Mouse (Mus musculus): ENCODE results near the gene 1700014D04Rik.
"Not testable (repeated sequence)": the region's sequence is repeated elsewhere in the genome, so short reads cannot be mapped to it uniquely, and the experiment has no call there.

Gene 1700014D04Rik

DNA sequence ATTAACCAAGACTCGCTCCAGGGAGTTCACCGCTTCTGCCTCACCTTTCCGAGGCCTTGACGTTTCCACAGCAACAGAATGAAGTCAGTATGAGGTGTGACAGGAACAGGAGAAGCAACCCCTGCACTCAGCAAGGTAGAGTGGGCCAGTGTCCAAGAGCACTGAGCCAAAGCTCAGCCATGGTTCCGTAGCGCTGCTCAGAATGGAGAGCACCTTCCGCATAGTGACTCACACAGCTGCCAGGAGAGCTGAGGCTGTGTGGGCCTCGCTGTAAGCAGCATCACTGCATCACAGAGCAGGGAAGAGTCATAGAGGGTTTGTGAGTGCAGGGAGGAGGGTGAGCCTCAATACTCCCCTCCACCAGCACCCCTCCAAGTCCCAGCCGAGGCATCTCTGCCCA lies at the start of gene 1700014D04Rik:
TSS of gene 1700014D04Rik (minus strand) at position 42 of the 400 bp plus-strand sequence.
- DNase-seq = no peak

GRCm38 (mm10) chr13:59795807-59796465 lies 49.4 kb upstream of the 1700014D04Rik start:
- no peak for DNase-seq

DNA sequence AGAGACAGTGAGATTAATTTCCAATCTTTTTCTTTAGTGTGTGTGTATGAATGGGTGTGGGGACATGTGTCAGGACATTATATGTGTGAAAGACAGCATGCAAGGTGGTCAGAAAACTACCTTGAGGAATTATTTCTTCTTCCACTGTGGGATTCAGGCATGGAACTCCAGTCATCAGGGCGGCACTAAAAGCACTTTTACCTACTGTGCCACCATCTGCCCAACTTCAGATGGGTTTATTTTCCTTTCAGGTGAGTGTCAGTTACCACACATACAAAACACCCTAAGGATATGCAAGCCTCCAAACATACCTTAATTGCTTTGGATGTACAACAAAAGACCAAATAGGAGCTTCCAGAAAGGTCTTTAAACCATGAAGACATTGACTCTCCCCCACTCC lies 48.2 kb upstream of the 1700014D04Rik start:
- no peak for DNase-seq

DNA sequence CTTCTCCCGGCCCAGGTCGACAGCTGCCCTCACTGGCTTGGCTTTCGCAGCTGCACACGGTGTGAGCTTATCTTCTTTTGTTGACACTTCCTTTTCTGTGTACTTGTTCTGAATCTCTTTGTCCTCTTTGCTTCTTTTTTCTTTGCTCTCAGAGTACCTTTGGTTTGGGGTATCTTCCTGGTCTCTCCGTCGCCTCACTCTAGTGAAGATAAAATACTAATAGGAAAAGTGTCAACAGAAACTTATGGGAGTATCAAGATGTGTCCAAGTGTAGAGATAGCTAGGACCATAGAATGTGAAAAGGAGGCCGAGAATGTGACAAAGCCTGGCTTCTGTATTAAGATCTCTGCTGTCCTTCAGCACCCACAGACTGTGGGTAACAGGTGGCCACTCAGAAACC lies 35.6 kb upstream of the 1700014D04Rik start, which contains the start of gene Gm49354:
TSS of gene Gm49354 (minus strand) at position 101 of the 400 bp plus-strand sequence.
- no peak for DNase-seq

DNA sequence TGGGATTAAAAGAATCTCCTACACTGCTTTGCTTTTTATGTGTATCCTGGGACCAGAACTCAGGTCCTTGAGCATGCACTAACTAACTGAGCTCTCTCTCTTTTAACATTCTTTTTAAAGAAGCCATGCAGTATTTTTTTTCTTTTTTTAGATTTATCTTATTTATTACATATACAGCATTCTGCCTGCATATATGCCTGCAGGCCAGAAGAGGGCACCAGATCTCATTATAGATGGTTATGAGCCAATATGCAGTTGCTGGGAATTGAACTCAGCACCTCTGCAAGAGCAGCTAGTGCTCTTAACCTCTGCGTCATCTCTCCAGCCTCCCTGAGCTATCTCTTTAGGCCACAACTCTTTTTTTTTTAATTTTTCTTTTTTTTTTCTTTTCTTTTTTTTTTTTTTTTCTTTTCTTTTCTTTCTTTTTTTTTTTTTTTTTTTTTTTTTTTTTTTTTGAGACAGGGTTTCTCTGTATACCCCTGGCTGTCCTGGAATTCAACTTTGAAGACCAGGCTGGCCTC lies 33.3 kb upstream of the 1700014D04Rik start:
- DNase-seq = not testable (repeated sequence)

GRCm38 (mm10) chr13:59779213-59779612 lies 32.7 kb upstream of the 1700014D04Rik start:
- no peak for DNase-seq

- no peak for DNase-seq
Observed at GRCm38 (mm10) chr13:59775168-59775567, 28.6 kb upstream of the 1700014D04Rik start.

DNA sequence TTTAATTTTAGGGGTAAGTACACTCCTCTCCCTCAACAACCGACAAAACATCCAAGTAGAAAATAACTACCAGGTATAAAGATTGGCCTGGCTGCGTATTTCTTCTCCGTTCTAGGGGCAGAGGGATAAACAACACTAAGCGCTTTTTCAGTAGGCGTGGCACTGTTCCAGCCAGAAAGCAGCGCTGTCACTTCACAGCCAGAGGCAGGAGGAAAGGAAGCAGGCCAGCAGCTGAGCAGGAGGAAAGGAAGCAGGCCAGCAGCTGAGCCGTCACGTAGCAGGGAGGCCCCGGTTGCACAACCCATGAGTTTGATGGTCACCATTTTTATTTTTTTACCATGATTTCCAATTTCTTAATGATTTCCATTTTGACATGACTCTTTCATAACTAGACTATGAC lies 24.7 kb upstream of the 1700014D04Rik start:
- DNase-seq = peak; percentile 36

- DNase-seq = no peak
Observed at GRCm38 (mm10) chr13:59770847-59771246, 24.3 kb upstream of the 1700014D04Rik start.

DNA sequence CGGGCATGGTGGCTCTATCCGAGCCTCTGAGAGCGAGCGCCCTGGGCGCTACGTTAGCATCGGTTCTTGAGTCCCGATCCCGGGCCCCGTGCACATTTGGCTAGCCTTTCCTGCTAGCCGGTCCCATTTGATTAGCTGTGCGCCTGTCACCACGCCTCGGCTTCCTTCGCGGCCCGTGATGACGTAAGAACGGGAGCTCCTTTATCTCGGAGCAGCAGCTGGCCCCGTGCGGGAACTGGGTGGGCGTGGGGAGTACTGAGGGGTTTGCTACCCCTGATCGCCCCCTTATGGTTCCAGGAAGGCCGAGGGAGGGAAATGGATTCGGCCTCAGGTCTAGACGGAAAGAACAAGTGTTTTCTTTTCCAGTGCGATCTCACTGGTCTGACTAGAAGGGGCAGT lies 23.6 kb upstream of the 1700014D04Rik start:
- peak; percentile 77 for DNase-seq

GRCm38 (mm10) chr13:59769296-59770163 lies 23.0 kb upstream of the 1700014D04Rik start, which contains the start of gene Isca1:
Gene Isca1, minus strand, starts transcription at chr13:59769810.
- peak; percentile 99 for DNase-seq

- DNase-seq = no peak
Observed at GRCm38 (mm10) chr13:59768531-59768930, 22.0 kb upstream of the 1700014D04Rik start.

GRCm38 (mm10) chr13:59766786-59767515 lies 20.4 kb upstream of the 1700014D04Rik start:
- DNase-seq = no peak

DNA sequence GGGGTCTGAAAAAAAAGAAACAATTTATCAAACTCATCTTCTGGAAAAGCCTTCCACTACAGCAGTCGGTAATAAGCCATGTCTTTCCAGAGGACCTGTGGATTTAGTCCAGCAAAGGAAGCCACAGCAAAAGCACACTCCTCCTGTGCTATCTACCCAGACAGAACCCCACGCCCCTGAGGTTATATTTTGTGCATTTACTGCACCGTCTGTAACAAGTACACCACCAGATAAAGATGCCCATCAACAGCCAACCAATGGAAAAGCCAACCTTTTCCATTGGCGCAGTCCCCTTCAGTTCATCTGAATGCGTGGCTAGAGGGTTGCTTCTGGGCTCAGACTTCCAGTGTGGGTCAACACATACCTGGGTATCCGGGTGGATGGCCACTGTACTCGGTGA lies 16.2 kb upstream of the 1700014D04Rik start:
- no peak for DNase-seq

DNA sequence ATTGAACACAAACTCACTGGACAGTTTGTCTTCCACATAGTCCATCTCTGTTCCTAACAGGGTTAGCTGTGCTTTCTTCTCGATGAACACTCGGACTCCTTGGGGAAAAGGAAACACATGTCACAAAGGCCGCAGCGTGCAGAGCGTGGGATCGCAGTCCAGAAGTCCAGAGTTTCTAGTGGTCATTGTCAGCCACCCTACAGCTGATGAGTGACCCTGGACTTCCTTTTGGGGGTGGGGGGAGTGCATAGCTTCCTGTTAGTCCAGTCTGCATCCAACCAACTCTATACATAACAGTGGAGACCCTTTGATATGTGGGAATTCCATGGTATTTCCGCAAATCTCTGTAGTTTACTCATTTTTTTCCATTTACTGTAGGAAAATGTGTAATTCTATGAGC lies 10.4 kb upstream of the 1700014D04Rik start:
- no peak for DNase-seq

GRCm38 (mm10) chr13:59750310-59750709 lies 3.8 kb upstream of the 1700014D04Rik start:
- DNase-seq = no peak

DNA sequence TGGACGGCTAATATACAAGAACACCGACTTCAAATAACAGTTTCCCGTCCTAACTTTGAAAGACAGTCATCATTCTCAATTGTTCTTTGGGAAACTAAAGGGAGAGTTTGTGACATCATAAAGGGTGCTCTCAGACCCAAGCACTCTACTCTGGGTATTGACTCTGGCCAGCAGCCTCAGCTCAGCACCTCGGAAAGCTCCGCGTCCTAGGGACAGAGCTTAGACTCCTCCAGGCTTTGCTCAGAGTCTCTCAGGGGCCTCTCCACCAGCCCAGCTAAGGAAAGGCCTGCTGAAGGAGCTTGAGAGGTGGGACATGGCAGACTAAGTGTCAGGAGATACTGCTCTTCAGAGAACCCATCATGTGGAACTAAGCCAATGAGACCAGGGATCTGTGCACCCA lies 388 bp downstream of the 1700014D04Rik start:
- DNase-seq = no peak

DNA sequence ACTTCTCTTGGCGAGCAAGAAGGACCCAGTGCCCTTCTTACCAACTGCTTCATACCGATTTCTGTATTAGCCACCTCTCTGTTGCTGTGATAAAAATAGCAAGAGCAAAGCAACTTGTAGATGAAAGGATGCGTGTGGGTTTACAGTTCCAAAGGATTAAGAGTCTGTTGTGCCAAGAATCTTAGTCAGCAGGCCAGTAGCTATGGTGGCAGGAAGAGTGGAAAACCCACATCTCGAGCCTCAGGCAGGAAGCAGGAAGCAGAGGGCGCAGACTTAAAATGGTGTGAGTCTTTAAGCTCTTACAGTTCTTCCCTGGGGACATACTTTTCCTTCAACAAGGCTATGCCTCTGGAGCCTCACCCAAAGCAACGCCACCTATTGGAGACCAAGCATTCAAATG lies 1.1 kb downstream of the 1700014D04Rik start:
- no peak for DNase-seq

GRCm38 (mm10) chr13:59741697-59742096 lies 4.9 kb downstream of the 1700014D04Rik start:
- DNase-seq = no peak

DNA sequence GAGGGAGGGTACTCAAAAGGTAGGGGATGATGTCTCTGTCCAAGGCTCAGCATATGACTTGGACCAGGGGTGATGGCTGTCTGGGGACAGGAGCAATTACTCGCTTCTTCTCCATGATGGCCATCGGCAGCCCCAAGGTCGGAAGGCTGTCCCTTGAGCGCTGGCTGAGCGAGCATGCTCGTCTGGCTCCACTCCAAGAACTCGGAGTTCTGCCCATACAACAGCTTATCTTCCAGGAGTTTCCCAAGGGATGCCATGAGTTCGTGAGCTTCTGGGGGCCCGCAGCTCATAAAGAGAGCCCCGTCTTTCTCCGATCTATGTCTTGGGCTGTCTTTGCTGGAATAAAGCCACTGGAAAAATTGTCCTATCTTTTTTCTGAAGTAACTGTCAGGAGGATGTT lies 5.5 kb downstream of the 1700014D04Rik start:
- DNase-seq = no peak

DNA sequence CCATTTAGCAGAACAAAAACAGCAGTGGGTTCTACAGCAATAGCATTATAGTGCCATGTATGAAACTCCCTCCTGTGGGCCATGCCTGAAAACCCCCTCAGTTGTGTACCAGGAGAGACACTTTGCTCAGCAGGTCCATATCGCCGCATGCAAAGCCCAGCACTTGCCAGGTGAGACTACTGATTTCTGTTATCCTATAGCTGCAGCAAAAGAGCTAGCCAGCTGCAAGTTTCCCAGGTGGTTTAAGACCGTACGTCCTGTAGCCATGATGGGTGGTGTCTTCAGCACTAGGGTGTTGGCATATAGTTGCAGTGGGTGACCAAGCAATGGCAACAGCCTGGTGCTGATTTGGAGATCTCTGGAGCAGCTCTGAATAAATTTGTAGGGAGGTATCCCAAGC lies 7.2 kb downstream of the 1700014D04Rik start:
- DNase-seq = no peak

DNA sequence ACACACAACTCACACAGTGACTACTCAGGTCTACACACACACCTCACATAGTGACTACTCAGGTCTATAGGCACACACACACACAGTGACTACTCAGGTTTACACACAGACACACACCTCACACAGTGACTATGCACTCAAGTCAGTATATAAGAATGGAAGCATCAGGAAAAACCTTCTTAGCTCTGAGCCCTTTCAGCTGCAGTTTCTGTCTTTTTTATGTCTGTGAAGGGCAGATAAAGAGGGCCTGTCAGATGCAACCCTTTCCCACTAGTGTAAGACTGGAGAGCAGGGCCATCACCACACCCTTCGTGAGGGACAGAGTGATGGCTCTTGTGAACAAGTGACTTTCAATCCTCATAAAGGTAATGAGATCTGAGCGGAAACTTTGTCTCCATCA lies 8.1 kb downstream of the 1700014D04Rik start:
- no peak for DNase-seq

DNA sequence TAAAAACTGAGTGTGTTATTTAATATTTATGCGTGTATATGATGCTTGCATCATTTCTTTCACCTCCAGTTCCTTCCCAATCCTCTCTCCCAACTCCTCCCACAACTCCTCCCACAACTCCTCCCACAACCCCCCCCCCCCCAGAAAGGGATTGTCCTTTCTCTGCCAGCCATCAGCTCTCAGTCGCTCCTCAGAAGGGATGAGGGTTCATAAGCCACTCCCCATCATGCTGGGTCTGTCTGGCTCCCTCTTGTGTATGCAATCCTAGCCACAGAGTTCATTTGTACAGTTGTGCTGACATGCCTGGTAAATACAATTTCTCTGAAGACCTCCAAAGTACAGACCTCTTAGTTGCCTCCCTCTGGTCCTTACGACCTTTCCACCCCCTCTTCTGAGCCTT lies 11.4 kb downstream of the 1700014D04Rik start:
- DNase-seq = no peak
